Mouse (Mus musculus) central nervous system, embryonic 11.5 days (tissue): ENCODE results near the gene Olfr641. TPM values are rescaled to one million over a fixed set of nuclear protein-coding genes. Genes with fewer than 3 reads are reported as not detected.

Experiments
- polyA plus RNA-seq: library from polyadenylated mRNA; depleted of rRNA; stranded (reverse); fragments of >200 nt; gene quantifications from 2 replicates; pipeline ENCODE4 v1.2.3, GENCODE M21; 2012; rRNA removed

Olfr641 gene
- not detected in 2 replicates for polyA plus RNA-seq

GRCm38 (mm10) chr7:104035145-104035544, at the start of gene Olfr641:
TSS of gene Olfr641 (plus strand) at chr7:104035445.

GRCm38 (mm10) chr7:103998446-103998845, 36.8 kb upstream of the Olfr641 start, which contains the start of gene Olfr638:
TSS of gene Olfr638 (plus strand) at chr7:103998746.

DNA sequence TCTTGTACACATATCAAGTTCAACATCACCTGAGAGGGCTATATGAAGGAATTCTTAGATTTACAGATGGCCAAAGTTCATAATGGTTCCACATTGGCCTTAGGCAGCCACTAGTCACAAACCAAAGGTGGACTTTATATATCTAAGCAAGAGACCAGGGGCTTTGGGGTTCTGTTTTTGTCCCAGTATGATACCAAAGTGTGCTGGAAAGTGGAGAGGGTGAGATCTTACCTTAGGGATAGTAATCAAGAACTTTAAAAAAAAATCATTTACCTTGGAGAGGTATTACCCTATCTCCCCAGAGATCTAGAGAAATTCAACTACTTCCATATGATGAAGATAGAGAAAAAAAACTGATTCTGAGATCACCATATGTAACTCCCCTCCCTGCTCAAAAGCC, 18.0 kb upstream of the Olfr641 start, which contains the start of gene Olfr639:
Gene Olfr639 (minus strand): TSS at position 101 of the 400 bp plus-strand sequence.

DNA sequence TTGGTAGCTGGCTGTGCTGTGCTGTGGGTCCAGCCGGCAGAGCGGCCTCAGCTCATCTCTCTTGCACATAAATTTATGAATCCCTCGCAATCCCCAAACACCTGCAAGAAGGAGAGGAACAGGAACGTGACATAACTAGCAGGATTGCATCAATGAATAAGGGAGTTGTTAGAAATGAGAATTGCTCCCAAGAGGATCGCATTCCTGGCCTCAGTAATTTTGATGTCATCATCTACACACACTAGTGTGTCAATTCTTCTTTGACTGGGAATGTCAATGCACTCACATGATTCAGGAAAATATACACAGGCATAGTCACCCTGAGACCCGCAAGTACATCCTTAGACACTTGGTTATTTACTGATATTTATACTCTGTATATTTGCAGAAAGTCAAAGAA, 9.8 kb upstream of the Olfr641 start, which contains the start of gene Olfr640:
Gene Olfr640 (minus strand): TSS at position 101 of the 400 bp plus-strand sequence.

DNA sequence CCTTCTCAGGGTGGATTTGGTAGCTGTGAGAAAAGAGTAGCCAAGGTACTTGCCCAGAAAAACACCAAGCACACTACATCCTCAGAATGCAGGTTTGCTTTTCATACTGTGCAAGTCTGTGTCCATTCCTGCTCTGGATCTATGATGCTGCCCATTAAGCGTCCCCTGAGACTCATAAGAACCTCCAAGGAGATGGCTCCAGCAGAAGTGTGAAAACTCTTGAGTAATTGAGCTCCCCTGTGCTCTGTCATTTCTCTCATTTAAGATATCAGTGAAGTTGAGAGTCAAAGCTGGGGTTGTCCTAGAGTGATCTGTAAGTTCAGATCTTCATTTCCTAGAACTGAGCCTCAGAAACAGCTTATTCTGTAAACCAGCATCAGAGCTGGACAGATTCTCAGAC, 17.3 kb downstream of the Olfr641 start, which contains the start of gene Olfr642:
Gene Olfr642 (minus strand): TSS at position 101 of the 400 bp plus-strand sequence.

GRCm38 (mm10) chr7:104061345-104061744, 26.1 kb downstream of the Olfr641 start, which contains the start of gene 4930516K23Rik:
TSS of gene 4930516K23Rik (minus strand) at chr7:104061445.

GRCm38 (mm10) chr7:104071769-104072168, 36.5 kb downstream of the Olfr641 start, which contains the start of gene Olfr644:
TSS of gene Olfr644 (minus strand) at chr7:104071869.

DNA sequence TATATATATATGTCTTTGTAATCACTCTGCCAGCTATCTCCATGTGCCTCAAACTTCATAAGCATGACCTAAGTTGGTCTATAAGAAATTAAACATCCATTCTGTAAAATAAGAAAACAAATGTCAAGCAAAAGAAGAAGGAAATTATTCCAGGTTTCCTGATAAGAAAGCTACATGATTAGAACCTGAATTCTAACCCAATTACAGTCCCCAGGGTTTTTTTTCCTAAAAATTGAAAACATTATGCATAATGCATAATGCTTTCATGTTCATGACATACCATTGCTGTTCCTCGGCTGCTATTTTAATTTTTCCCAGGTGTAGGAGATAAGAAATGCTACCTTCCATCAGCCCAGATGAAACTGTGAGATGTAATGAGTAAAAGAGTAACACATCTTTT, 50.1 kb downstream of the Olfr641 start, which contains the start of gene Olfr645:
Gene Olfr645 (minus strand): TSS at position 101 of the 400 bp plus-strand sequence.

Other genes starting within 250 kb of the Olfr641 start
- gene Olfr67, start 243.6 kb upstream of the Olfr641 start, polyA plus RNA-seq = not detected in 2 replicates
- gene Hbb-bt, start 221.4 kb upstream of the Olfr641 start, polyA plus RNA-seq = 1,727 and 2,114 TPM in 2 replicates
- 1,278 and 2,335 TPM in 2 replicates for gene Hbb-bs, start 207.3 kb upstream of the Olfr641 start, polyA plus RNA-seq
- 0.40 TPM in 1 of 2 replicates, not detected in the other for gene Hbb-bh2, start 194.9 kb upstream of the Olfr641 start, polyA plus RNA-seq
- 1,953 and 3,124 TPM in 2 replicates for gene Hbb-bh1, start 192.3 kb upstream of the Olfr641 start, polyA plus RNA-seq
- 10,518 and 17,284 TPM in 2 replicates for gene Hbb-y, start 182.2 kb upstream of the Olfr641 start, polyA plus RNA-seq
- not detected in 2 replicates for gene Olfr66, start 149.2 kb upstream of the Olfr641 start, polyA plus RNA-seq
- not detected in 2 replicates for gene Olfr64, start 141.0 kb upstream of the Olfr641 start, polyA plus RNA-seq
- gene Olfr65, start 132.0 kb upstream of the Olfr641 start, polyA plus RNA-seq = not detected in 2 replicates
- gene Olfr631, start 106.6 kb upstream of the Olfr641 start, polyA plus RNA-seq = not detected in 2 replicates
- 0.11 and 0.36 TPM in 2 replicates for gene Olfr632, start 101.1 kb upstream of the Olfr641 start, polyA plus RNA-seq
- not detected in 2 replicates for gene Olfr633, start 91.0 kb upstream of the Olfr641 start, polyA plus RNA-seq
- not detected in 2 replicates for gene Olfr635, start 64.3 kb upstream of the Olfr641 start, polyA plus RNA-seq
- gene Olfr638, start 36.7 kb upstream of the Olfr641 start, polyA plus RNA-seq = not detected in 2 replicates
- not detected in 2 replicates for gene Olfr639, start 18.1 kb upstream of the Olfr641 start, polyA plus RNA-seq
- not detected in 2 replicates for gene Olfr640, start 9.9 kb upstream of the Olfr641 start, polyA plus RNA-seq
- not detected in 2 replicates for gene Olfr642, start 17.2 kb downstream of the Olfr641 start, polyA plus RNA-seq
- gene 4930516K23Rik, start 26.0 kb downstream of the Olfr641 start, polyA plus RNA-seq = not detected in 2 replicates
- not detected in 2 replicates for gene Olfr644, start 36.4 kb downstream of the Olfr641 start, polyA plus RNA-seq
- not detected in 2 replicates for gene Olfr645, start 50.0 kb downstream of the Olfr641 start, polyA plus RNA-seq
- gene Olfr646, start 69.4 kb downstream of the Olfr641 start, polyA plus RNA-seq = not detected in 2 replicates
- not detected in 2 replicates for gene Ubqln5, start 94.4 kb downstream of the Olfr641 start, polyA plus RNA-seq
- gene Olfr643, start 102.0 kb downstream of the Olfr641 start, polyA plus RNA-seq = not detected in 2 replicates
- gene Ubqln3, start 107.8 kb downstream of the Olfr641 start, polyA plus RNA-seq = not detected in 2 replicates
- gene Ubqlnl, start 115.1 kb downstream of the Olfr641 start, polyA plus RNA-seq = not detected in 2 replicates
- 0.02 TPM in 1 of 2 replicates, not detected in the other for gene Olfm5, start 129.4 kb downstream of the Olfr641 start, polyA plus RNA-seq
- gene Olfr648, start 147.9 kb downstream of the Olfr641 start, polyA plus RNA-seq = 0.01 and 0.07 TPM in 2 replicates
- gene Olfr649, start 160.5 kb downstream of the Olfr641 start, polyA plus RNA-seq = not detected in 2 replicates
- 2.1 and 3.0 TPM in 2 replicates for gene Trim6, start 183.3 kb downstream of the Olfr641 start, polyA plus RNA-seq
- 1.3 and 2.2 TPM in 2 replicates for gene Trim34a, start 209.0 kb downstream of the Olfr641 start, polyA plus RNA-seq